Mouse (Mus musculus) neural tube, embryonic 13.5 days (tissue): ENCODE results near the gene Hoxb8. TPM values are rescaled to one million over a fixed set of nuclear protein-coding genes. Genes with fewer than 3 reads are reported as not detected.

Experiments used
- ATAC-seq: fragments of 200-750 bp; cut with Nextera tagmentation; 2 replicates; pipeline ENCODE4 v1.8.0; 2017; ENCODE audit warnings: low read depth, mild to moderate bottlenecking, moderate TSS enrichment, moderate library complexity
- H3K27ac ChIP-seq: fragments of 300-500 bp; sonication (generic); replicated peaks from 2 replicates; pipeline ENCODE4 v1.5.1; 2015; ENCODE audit warnings: moderate library complexity, mild to moderate bottlenecking, inconsistent platforms
- H3K27me3 ChIP-seq: fragments of 300-500 bp; sonication (generic); 2 replicates; pipeline ENCODE4 v1.6.1; 2015; ENCODE audit warnings: mild to moderate bottlenecking, inconsistent platforms
- H3K36me3 ChIP-seq: fragments of 300-500 bp; sonication (generic); 2 replicates; pipeline ENCODE4 v1.6.1; 2015; ENCODE audit warnings: mild to moderate bottlenecking, inconsistent platforms
- H3K4me1 ChIP-seq: fragments of 300-500 bp; sonication (generic); replicated peaks from 2 replicates; pipeline ENCODE4 v1.6.1; 2015; ENCODE audit warnings: inconsistent platforms
- H3K4me2 ChIP-seq: fragments of 300-500 bp; sonication (generic); 2 replicates; pipeline ENCODE4 v1.6.1; 2015; ENCODE audit warnings: inconsistent platforms, mild to moderate bottlenecking, moderate library complexity
- H3K4me3 ChIP-seq: fragments of 300-500 bp; sonication (generic); 2 replicates; pipeline ENCODE4 v1.5.1; 2015; ENCODE audit warnings: mild to moderate bottlenecking, inconsistent platforms
- H3K9ac ChIP-seq: fragments of 300-500 bp; sonication (generic); 2 replicates; pipeline ENCODE4 v1.6.1; 2015; ENCODE audit warnings: moderate library complexity, mild to moderate bottlenecking, inconsistent platforms
- H3K9me3 ChIP-seq: fragments of 300-500 bp; sonication (generic); 2 replicates; pipeline ENCODE4 v1.6.1; 2016; ENCODE audit warnings: inconsistent platforms
- WGBS: fragments of 180-500 bp; shearing (Covaris S2); methylation state at CpG from one replicate; pipeline ENCODE4 v1.1.7; 2015; 5-methylcytosine and 5-hydroxymethylcytosine counted together
- polyA plus RNA-seq: library from polyadenylated mRNA; unstranded; fragments of >200 nt; fragmentation: Nextera tagmentation; extraction: Ambion mirVana; gene quantifications from 2 replicates; pipeline ENCODE4 v1.2.1, GENCODE M21; 2015

Hoxb8 gene
- polyA plus RNA-seq, 1 experiment from 2014 or later, result 81.7 TPM

- H3K27me3 ChIP-seq, result no peaks in the 10 kb centered on the region
- ATAC-seq, result peak; percentile 57
- peak overlapping the region; percentile 100 for H3K27ac ChIP-seq
- under 1% methylated on average over 66 of the region's 66 CpGs for WGBS
- H3K9me3 ChIP-seq, result no peaks in the 10 kb centered on the region
- H3K9ac ChIP-seq, result peak overlapping the region; percentile 100
- H3K4me1 ChIP-seq, result peaks cover 67% of the 10 kb centered on the region
- H3K4me2 ChIP-seq, result peak overlapping the region; percentile 96
- peak overlapping the region; percentile 99 for H3K4me3 ChIP-seq
- peaks cover 31% of the 10 kb centered on the region for H3K36me3 ChIP-seq
Measured at GRCm38 (mm10) chr11:96298895-96299667, 17.4 kb downstream of the Hoxb8 start.

- H3K27ac ChIP-seq, result peak overlapping the region; percentile 100
- peak overlapping the region; percentile 100 for H3K9ac ChIP-seq
- peak overlapping the region; percentile 99 for H3K4me3 ChIP-seq
- peaks cover 74% of the 10 kb centered on the region for H3K4me1 ChIP-seq
- no peak for ATAC-seq
- H3K4me2 ChIP-seq, result peak overlapping the region; percentile 96
- 3% methylated on average over 9 of the region's 9 CpGs for WGBS
- H3K9me3 ChIP-seq, result no peaks in the 10 kb centered on the region
- H3K27me3 ChIP-seq, result no peaks in the 10 kb centered on the region
- H3K36me3 ChIP-seq, result peaks cover 36% of the 10 kb centered on the region
Measured at GRCm38 (mm10) chr11:96299781-96300180, 18.1 kb downstream of the Hoxb8 start.

GRCm38 (mm10) chr11:96300354-96301063, 18.8 kb downstream of the Hoxb8 start:
- Histone ChIP-seq H3K4me1 (peaks cover 80% of the 10 kb centered on the region), H3K9me3 (no peaks in the 10 kb centered on the region), H3K27ac (peak overlapping the region; percentile 100), H3K27me3 (no peaks in the 10 kb centered on the region), H3K4me3 (peak overlapping the region; percentile 99), H3K9ac (peak overlapping the region; percentile 100), H3K4me2 (peak overlapping the region; percentile 96), H3K36me3 (peaks cover 44% of the 10 kb centered on the region)
- no peak for ATAC-seq
- WGBS, result 3% methylated on average over 35 of the region's 35 CpGs

GRCm38 (mm10) chr11:96301064-96301431, 19.3 kb downstream of the Hoxb8 start:
- 8% methylated on average over 10 of the region's 10 CpGs for WGBS
- Histone ChIP-seq H3K4me3 (peak overlapping the region; percentile 99), H3K4me2 (peak overlapping the region; percentile 96), H3K9ac (peak overlapping the region; percentile 100), H3K4me1 (peaks cover 80% of the 10 kb centered on the region), H3K36me3 (peaks cover 49% of the 10 kb centered on the region), H3K9me3 (no peaks in the 10 kb centered on the region), H3K27me3 (no peaks in the 10 kb centered on the region), H3K27ac (peak overlapping the region; percentile 100)
- ATAC-seq, result no peak

GRCm38 (mm10) chr11:96301837-96302236, 20.1 kb downstream of the Hoxb8 start:
- Histone ChIP-seq H3K36me3 (peaks cover 52% of the 10 kb centered on the region), H3K4me1 (peaks cover 80% of the 10 kb centered on the region), H3K4me2 (peak overlapping the region; percentile 96), H3K27me3 (no peaks in the 10 kb centered on the region), H3K9me3 (no peaks in the 10 kb centered on the region), H3K9ac (peak overlapping the region; percentile 100), H3K27ac (peak overlapping the region; percentile 100), H3K4me3 (peak overlapping the region; percentile 99)
- 7% methylated on average over 15 of the region's 15 CpGs for WGBS
- no peak for ATAC-seq

- peak overlapping the region; percentile 100 for H3K9ac ChIP-seq
- no peaks in the 10 kb centered on the region for H3K9me3 ChIP-seq
- H3K27ac ChIP-seq, result peak overlapping the region; percentile 100
- WGBS, result 3% methylated on average over 23 of the region's 23 CpGs
- peaks cover 52% of the 10 kb centered on the region for H3K36me3 ChIP-seq
- H3K4me1 ChIP-seq, result peaks cover 80% of the 10 kb centered on the region
- peak overlapping the region; percentile 96 for H3K4me2 ChIP-seq
- H3K4me3 ChIP-seq, result peak overlapping the region; percentile 99
- no peak for ATAC-seq
- H3K27me3 ChIP-seq, result no peaks in the 10 kb centered on the region
Measured at GRCm38 (mm10) chr11:96302381-96303150, 20.9 kb downstream of the Hoxb8 start.

- no peaks in the 10 kb centered on the region for H3K9me3 ChIP-seq
- H3K4me3 ChIP-seq, result peak within 1 kb of the TSS; percentile 99
- peak; percentile 55 for ATAC-seq
- peaks cover 52% of the 10 kb centered on the region for H3K36me3 ChIP-seq
- no peaks in the 10 kb centered on the region for H3K27me3 ChIP-seq
- under 1% methylated on average over 69 of the region's 69 CpGs for WGBS
- H3K4me2 ChIP-seq, result peak within 1 kb of the TSS; percentile 96
- peak within 1 kb of the TSS; percentile 100 for H3K27ac ChIP-seq
- peak within 1 kb of the TSS; percentile 100 for H3K9ac ChIP-seq
- H3K4me1 ChIP-seq, result peaks cover 80% of the 10 kb centered on the region
Measured at GRCm38 (mm10) chr11:96303151-96304099, 21.7 kb downstream of the Hoxb8 start, which contains the start of gene Hoxb5. Gene Hoxb5 (plus strand): TSS chr11:96303336.

- H3K27ac ChIP-seq, result peak overlapping the region; percentile 100
- peak overlapping the region; percentile 96 for H3K4me2 ChIP-seq
Measured at GRCm38 (mm10) chr11:96304381-96305195, 22.9 kb downstream of the Hoxb8 start.

GRCm38 (mm10) chr11:96305505-96306182, 23.9 kb downstream of the Hoxb8 start:
- H3K27me3 ChIP-seq, result no peaks in the 10 kb centered on the region
- ATAC-seq, result no peak
- H3K27ac ChIP-seq, result peak overlapping the region; percentile 100
- H3K4me1 ChIP-seq, result peaks cover 96% of the 10 kb centered on the region
- H3K36me3 ChIP-seq, result peaks cover 49% of the 10 kb centered on the region
- H3K9ac ChIP-seq, result peak overlapping the region; percentile 100
- peak overlapping the region; percentile 99 for H3K4me3 ChIP-seq
- H3K9me3 ChIP-seq, result no peaks in the 10 kb centered on the region
- WGBS, result 10% methylated on average over 6 of the region's 6 CpGs
- H3K4me2 ChIP-seq, result peak overlapping the region; percentile 96

More at GRCm38 (mm10) chr11:96304381-96305195, 22.9 kb downstream of the Hoxb8 start:
- peak overlapping the region; percentile 99 for H3K4me3 ChIP-seq
- no peaks in the 10 kb centered on the region for H3K27me3 ChIP-seq
- no peaks in the 10 kb centered on the region for H3K9me3 ChIP-seq
- peak overlapping the region; percentile 100 for H3K9ac ChIP-seq
- peaks cover 52% of the 10 kb centered on the region for H3K36me3 ChIP-seq
- no peak for ATAC-seq
- WGBS, result 1% methylated on average over 38 of the region's 38 CpGs
- peaks cover 91% of the 10 kb centered on the region for H3K4me1 ChIP-seq
